Mouse (Mus musculus): ENCODE results near the gene Haus3. TPM values are rescaled to one million over a fixed set of nuclear protein-coding genes. Genes with fewer than 3 reads are reported as not detected.

Haus3 gene
- 53.0 TPM for polyA plus RNA-seq (2014; fragmentation: Illumina TruSeq; extraction: RNeasy Lipid Tissue Mini Kit (QIAGEN cat#74804); ENCODE audit: low read depth, low replicate concordance)

DNA sequence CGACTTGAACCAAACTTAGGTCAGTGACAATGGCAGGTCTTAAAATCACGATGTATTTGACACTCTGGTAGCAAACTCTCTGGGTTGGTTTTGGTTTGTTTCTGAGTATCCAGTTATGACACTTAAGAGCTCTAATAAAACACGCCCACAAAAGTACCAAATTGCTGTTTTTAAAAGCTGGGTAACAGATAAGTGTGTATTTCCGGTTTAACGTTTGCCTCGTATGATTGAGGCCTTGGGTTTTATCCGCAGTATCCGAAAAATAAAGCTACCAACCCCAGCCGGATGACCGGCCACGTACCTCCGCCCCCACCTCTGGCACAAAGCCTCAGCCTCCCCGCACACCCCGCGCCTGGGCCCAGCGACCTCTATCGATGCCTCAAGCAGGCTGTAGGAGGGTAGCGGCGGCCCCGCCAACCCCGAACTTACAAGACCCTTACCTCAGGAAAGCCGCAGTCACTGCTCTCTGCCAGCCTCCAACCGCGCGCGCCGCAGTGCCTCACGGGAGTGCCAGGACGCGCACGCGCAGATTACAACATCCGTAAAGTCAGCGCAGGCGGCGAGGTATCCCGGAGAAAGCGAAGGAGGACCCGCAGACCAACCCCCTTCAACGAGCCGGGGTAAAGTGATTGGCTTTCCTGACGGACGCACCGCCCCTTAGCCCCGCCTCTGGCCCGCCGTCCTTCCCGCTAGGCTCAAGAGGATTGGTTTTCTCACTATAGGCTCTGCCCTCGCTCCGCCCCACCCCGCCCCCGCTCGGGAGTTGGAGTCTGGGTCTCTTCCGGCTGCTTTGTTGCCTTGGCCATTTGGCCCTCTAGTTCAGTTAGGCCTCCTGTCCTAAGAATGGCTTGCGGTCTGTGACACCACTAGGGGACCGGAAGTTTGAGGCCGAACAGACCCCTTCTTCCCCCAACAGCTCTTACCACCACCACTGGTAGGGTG is at the start of gene Haus3, which contains the start of gene Poln:
Haus3 (minus strand) TSS at position 578 of the 942 bp plus-strand sequence.
Poln (minus strand) TSS at position 499 of the 942 bp plus-strand sequence.

DNA sequence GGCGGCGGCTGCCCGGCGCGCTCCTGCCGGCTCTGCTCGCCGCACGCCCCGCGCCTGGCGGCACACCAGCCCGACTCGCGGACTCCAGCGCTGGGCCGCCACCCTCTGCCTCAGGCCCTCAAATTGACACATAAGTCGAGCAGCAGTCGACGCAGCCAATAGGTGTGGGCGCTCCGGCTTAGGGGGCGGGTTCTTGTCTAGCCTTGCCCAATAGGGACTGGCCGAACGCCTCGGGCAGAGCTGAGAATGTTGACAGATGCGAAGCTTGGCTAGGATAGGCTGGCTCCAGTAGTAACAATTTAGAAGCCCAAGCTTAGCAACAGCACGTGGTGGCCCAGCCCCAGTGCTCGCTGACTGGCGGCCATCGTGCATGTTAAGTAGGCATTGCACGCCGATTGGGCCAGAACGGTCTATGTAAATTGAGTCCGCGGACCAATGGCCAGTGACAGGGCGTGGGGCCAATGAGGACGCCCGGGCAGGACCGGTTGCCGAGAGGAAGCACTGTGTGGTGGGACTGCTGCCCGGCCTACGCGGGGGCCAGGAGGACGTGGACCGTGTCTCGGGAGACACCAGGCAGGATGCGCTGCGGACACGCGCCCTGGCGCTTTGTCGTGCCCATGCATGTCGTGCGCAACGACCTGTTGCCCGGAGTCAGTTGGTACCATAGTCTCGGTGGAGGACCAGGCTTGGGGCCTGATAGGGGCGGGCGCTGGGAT is 18.4 kb upstream of the Haus3 start, which contains the start of gene Mxd4:
Mxd4 (minus strand) TSS at position 120 of the 716 bp plus-strand sequence.

Other genes starting within 250 kb of the Haus3 start
- gene Nelfa, start 233.1 kb downstream of the Haus3 start, polyA plus RNA-seq (2014; fragmentation: Illumina TruSeq; extraction: RNeasy Lipid Tissue Mini Kit (QIAGEN cat#74804); ENCODE audit: low read depth, low replicate concordance), result 5.3 TPM
- gene Gm1673, start 186.1 kb downstream of the Haus3 start, polyA plus RNA-seq (2014; fragmentation: Illumina TruSeq; extraction: RNeasy Lipid Tissue Mini Kit (QIAGEN cat#74804); ENCODE audit: low read depth, low replicate concordance), result not detected
- 1.6 TPM for gene Nat8l, start 173.5 kb downstream of the Haus3 start, polyA plus RNA-seq (2014; fragmentation: Illumina TruSeq; extraction: RNeasy Lipid Tissue Mini Kit (QIAGEN cat#74804); ENCODE audit: low read depth, low replicate concordance)
- gene Poln, start 79 bp downstream of the Haus3 start, polyA plus RNA-seq (2014; fragmentation: Illumina TruSeq; extraction: RNeasy Lipid Tissue Mini Kit (QIAGEN cat#74804); ENCODE audit: low read depth, low replicate concordance), result 8.6 TPM
- gene Mxd4, start 18.2 kb upstream of the Haus3 start, polyA plus RNA-seq (2014; fragmentation: Illumina TruSeq; extraction: RNeasy Lipid Tissue Mini Kit (QIAGEN cat#74804); ENCODE audit: low read depth, low replicate concordance), result 16.4 TPM
- gene Zfyve28, start 118.9 kb upstream of the Haus3 start, polyA plus RNA-seq (2014; fragmentation: Illumina TruSeq; extraction: RNeasy Lipid Tissue Mini Kit (QIAGEN cat#74804); ENCODE audit: low read depth, low replicate concordance), result not detected
- not detected for gene Cfap99, start 119.1 kb upstream of the Haus3 start, polyA plus RNA-seq (2014; fragmentation: Illumina TruSeq; extraction: RNeasy Lipid Tissue Mini Kit (QIAGEN cat#74804); ENCODE audit: low read depth, low replicate concordance)
- 101 TPM for gene Rnf4, start 166.8 kb upstream of the Haus3 start, polyA plus RNA-seq (2014; fragmentation: Illumina TruSeq; extraction: RNeasy Lipid Tissue Mini Kit (QIAGEN cat#74804); ENCODE audit: low read depth, low replicate concordance)
- 19.2 TPM for gene Fam193a, start 200.4 kb upstream of the Haus3 start, polyA plus RNA-seq (2014; fragmentation: Illumina TruSeq; extraction: RNeasy Lipid Tissue Mini Kit (QIAGEN cat#74804); ENCODE audit: low read depth, low replicate concordance)

All from adrenal gland, adult 10 weeks (tissue).